Mouse (Mus musculus) heart, embryonic 15.5 days (tissue): ENCODE results near the gene Tmem132d. TPM values are rescaled to one million over a fixed set of nuclear protein-coding genes. Genes with fewer than 3 reads are reported as not detected.

ENCODE experiments used
- ATAC-seq: fragments of 200-750 bp; cut with Nextera tagmentation; replicated peaks from 2 replicates; pipeline ENCODE4 v1.8.0; 2017; ENCODE audit warnings: low read depth, moderate TSS enrichment; ENCODE audit not compliant: insufficient number of reproducible peaks, insufficient read depth, low FRiP score
- H3K27ac ChIP-seq: fragments of 300-500 bp; sonication (generic); 2 replicates; pipeline ENCODE4 v1.5.1; 2015; ENCODE audit warnings: mild to moderate bottlenecking, inconsistent platforms
- H3K27me3 ChIP-seq: fragments of 300-500 bp; sonication (generic); 2 replicates; pipeline ENCODE4 v1.6.1; 2015; ENCODE audit warnings: inconsistent platforms
- H3K36me3 ChIP-seq: fragments of 300-500 bp; sonication (generic); 2 replicates; pipeline ENCODE4 v1.6.1; 2015; ENCODE audit warnings: mild to moderate bottlenecking, inconsistent platforms
- H3K4me1 ChIP-seq: fragments of 300-500 bp; sonication (generic); replicated peaks from 2 replicates; pipeline ENCODE4 v1.6.1; 2015; ENCODE audit warnings: inconsistent platforms
- H3K4me2 ChIP-seq: fragments of 300-500 bp; sonication (generic); 2 replicates; pipeline ENCODE4 v1.6.1; 2015; ENCODE audit warnings: inconsistent platforms, mild to moderate bottlenecking, moderate library complexity
- H3K4me3 ChIP-seq: fragments of 300-500 bp; sonication (generic); 2 replicates; pipeline ENCODE4 v1.5.1; 2015; ENCODE audit warnings: mild to moderate bottlenecking, inconsistent platforms
- H3K9ac ChIP-seq: fragments of 300-500 bp; sonication (generic); 2 replicates; pipeline ENCODE4 v1.6.1; 2015; ENCODE audit warnings: mild to moderate bottlenecking, inconsistent platforms
- H3K9me3 ChIP-seq: fragments of 300-500 bp; sonication (generic); replicated peaks from 2 replicates; pipeline ENCODE4 v1.6.1; 2016; ENCODE audit warnings: inconsistent platforms
- WGBS: fragments of 180-500 bp; shearing (Covaris S2); methylation state at CpG from one replicate; pipeline ENCODE4 v1.1.7; 2015; ENCODE audit warnings: mixed read lengths; 5-methylcytosine and 5-hydroxymethylcytosine counted together
- polyA plus RNA-seq: library from polyadenylated mRNA; unstranded; fragments of >200 nt; fragmentation: Nextera tagmentation; extraction: Ambion mirVana; gene quantifications from 2 replicates; pipeline ENCODE4 v1.2.1, GENCODE M21; 2015

Gene Tmem132d
- polyA plus RNA-seq, 1 experiment from 2014 or later, result 0.09 TPM

DNA sequence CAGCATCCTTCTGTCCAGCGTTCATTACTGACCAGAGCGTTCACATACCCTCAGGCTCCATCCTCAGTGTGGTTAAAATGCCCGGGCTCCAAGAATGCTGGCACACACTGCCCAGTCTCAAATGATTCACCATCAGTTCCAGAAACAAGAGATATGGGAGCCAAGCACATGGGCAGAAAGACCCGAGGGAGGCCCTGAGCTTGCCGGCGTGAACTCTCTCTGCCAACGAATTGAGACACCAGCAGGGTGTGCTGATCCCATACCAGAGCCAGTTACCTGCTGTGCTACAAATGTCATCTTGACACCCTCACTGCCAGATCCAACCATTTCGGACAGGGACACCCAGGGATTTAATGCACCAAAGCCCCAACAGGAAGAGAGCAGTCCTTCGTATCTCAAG is 25.3 kb downstream of the Tmem132d start:
- H3K4me2 ChIP-seq, result no peak overlapping the region
- 68% methylated on average over 9 of the region's 9 CpGs for WGBS
- H3K9me3 ChIP-seq, result 0 out of 2 replicates have a peak, but pooled peaks cover 3% of the 10 kb centered on the region
- no peaks in the 10 kb centered on the region for H3K27me3 ChIP-seq
- no peak for ATAC-seq
- no peak overlapping the region for H3K9ac ChIP-seq
- no peak overlapping the region for H3K4me3 ChIP-seq
- no peaks in the 10 kb centered on the region for H3K4me1 ChIP-seq
- H3K27ac ChIP-seq, result no peak overlapping the region
- no peaks in the 10 kb centered on the region for H3K36me3 ChIP-seq

GRCm38 (mm10) chr5:128405071-128405470 is 27.8 kb downstream of the Tmem132d start:
- 87% methylated on average over 8 of the region's 8 CpGs for WGBS

GRCm38 (mm10) chr5:128404223-128404622 is 28.7 kb downstream of the Tmem132d start:
- ATAC-seq, result no peak
- WGBS, result 80% methylated on average over 3 of the region's 3 CpGs
- Histone ChIP-seq H3K27me3 (no peaks in the 10 kb centered on the region), H3K9ac (no peak overlapping the region), H3K9me3 (peaks cover 3% of the 10 kb centered on the region; the same call in 1 of the 2 replicates), H3K4me2 (no peak overlapping the region), H3K4me3 (no peak overlapping the region), H3K27ac (no peak overlapping the region), H3K36me3 (no peaks in the 10 kb centered on the region), H3K4me1 (no peaks in the 10 kb centered on the region)

More at GRCm38 (mm10) chr5:128405071-128405470, 27.8 kb downstream of the Tmem132d start:
- no peak overlapping the region for H3K9ac ChIP-seq
- ATAC-seq, result no peak
- no peaks in the 10 kb centered on the region for H3K4me1 ChIP-seq
- H3K27ac ChIP-seq, result no peak overlapping the region
- no peak overlapping the region for H3K4me3 ChIP-seq
- no peak overlapping the region for H3K4me2 ChIP-seq
- H3K36me3 ChIP-seq, result no peaks in the 10 kb centered on the region
- 0 out of 2 replicates have a peak, but pooled peaks cover 3% of the 10 kb centered on the region for H3K9me3 ChIP-seq
- no peaks in the 10 kb centered on the region for H3K27me3 ChIP-seq

DNA sequence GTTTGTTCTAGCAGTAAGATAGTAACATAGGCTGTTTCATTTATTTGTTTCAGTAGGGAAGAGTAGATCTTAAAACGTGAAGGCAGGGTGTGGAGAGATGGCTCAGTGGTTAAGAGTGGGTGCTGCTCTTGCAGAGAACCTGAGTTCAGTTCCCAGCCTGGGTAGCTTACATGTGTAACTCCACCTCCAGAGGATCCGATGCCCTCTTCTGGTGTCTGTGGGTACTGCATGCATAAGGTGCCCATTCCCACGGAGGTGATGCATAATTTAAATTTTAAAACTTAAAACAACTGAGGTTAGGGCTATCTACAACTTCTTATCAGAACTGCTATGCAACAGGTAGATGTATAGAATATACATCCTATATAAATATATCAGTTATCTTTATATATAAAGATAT is 40.5 kb downstream of the Tmem132d start:
- no peak overlapping the region for H3K9ac ChIP-seq
- WGBS, result 82% methylated on average over 3 of the region's 3 CpGs

DNA sequence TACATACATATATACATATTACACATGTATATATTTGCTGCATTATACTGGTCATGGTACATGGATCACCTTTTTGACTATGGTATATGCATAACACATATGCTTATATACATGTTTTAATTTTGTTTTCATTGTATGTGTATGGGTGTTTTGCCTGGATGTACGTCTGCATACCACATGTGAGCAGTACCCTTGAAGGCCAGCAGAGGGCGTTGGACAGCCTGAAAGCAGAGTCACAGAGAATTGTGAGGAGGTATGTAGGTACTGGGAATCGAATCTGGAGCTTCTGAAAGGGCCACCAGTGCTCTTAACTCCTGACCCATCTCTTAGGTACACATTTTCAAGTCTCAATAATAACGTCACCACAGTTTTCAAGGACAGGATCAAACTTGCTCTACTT is 43.2 kb downstream of the Tmem132d start:
- Histone ChIP-seq H3K4me3 (no peak overlapping the region), H3K9ac (no peak overlapping the region), H3K9me3 (no peaks in the 10 kb centered on the region; the same call in none of the 2 replicates), H3K4me1 (no peaks in the 10 kb centered on the region), H3K4me2 (no peak overlapping the region), H3K36me3 (no peaks in the 10 kb centered on the region), H3K27me3 (no peaks in the 10 kb centered on the region), H3K27ac (no peak overlapping the region)
- ATAC-seq, result no peak
- WGBS, result 47% methylated on average over 4 of the region's 4 CpGs

More for the DNA sequence above, 40.5 kb downstream of the Tmem132d start:
- H3K36me3 ChIP-seq, result no peaks in the 10 kb centered on the region
- H3K4me1 ChIP-seq, result no peaks in the 10 kb centered on the region
- H3K27ac ChIP-seq, result no peak overlapping the region
- H3K9me3 ChIP-seq, result no peaks in the 10 kb centered on the region; the same call in none of the 2 replicates
- no peaks in the 10 kb centered on the region for H3K27me3 ChIP-seq
- H3K4me2 ChIP-seq, result no peak overlapping the region
- ATAC-seq, result no peak
- no peak overlapping the region for H3K4me3 ChIP-seq

DNA sequence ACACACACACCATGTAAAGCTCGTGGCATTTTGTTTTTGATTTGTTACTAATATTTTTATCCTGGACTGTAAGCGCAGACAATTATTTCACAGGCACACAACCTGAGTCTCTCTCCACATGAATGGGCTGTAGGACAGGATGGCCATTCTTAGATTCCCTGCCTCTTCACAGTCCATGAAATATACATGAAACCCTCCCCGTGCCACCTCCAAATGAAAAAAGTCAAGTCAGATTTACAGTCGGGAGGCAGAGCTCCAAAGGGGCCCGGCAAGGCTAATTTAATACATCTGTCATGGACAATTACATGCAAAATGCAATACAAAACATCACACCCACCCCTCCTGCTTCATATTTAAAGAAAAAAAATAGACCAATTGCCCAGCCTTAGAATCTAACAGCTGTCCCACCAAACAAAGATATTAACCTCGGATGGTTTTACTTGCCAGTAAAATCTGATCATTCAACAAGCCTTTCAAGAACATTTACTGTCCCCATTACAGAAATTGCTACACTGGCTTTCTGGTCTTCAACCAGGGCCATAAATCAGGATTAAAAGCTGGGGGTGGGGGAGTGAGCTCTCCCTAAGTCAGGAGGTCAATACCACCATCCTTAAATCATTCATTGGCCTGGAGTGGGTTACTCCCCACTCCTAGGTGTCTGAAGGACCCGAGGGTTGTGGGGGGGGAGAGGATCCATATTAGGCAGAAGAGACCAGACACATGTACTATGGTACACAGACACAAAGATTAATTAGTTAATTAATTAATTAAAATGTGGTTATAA is 44.3 kb downstream of the Tmem132d start:
- Histone ChIP-seq H3K27me3 (no peaks in the 10 kb centered on the region), H3K9me3 (no peaks in the 10 kb centered on the region; the same call in none of the 2 replicates), H3K36me3 (no peaks in the 10 kb centered on the region), H3K27ac (no peak overlapping the region), H3K4me3 (no peak overlapping the region), H3K4me2 (no peak overlapping the region), H3K9ac (no peak overlapping the region), H3K4me1 (no peaks in the 10 kb centered on the region)
- ATAC-seq, result no peak
- WGBS, result 58% methylated on average over 7 of the region's 7 CpGs

GRCm38 (mm10) chr5:128369814-128370213 is 63.1 kb downstream of the Tmem132d start:
- no peak for ATAC-seq
- Histone ChIP-seq H3K36me3 (no peaks in the 10 kb centered on the region), H3K4me3 (no peak overlapping the region), H3K4me2 (no peak overlapping the region), H3K4me1 (no peaks in the 10 kb centered on the region), H3K27ac (no peak overlapping the region), H3K27me3 (no peaks in the 10 kb centered on the region), H3K9me3 (no peaks in the 10 kb centered on the region), H3K9ac (no peak overlapping the region)
- WGBS, result 84% methylated on average over 3 of the region's 3 CpGs

DNA sequence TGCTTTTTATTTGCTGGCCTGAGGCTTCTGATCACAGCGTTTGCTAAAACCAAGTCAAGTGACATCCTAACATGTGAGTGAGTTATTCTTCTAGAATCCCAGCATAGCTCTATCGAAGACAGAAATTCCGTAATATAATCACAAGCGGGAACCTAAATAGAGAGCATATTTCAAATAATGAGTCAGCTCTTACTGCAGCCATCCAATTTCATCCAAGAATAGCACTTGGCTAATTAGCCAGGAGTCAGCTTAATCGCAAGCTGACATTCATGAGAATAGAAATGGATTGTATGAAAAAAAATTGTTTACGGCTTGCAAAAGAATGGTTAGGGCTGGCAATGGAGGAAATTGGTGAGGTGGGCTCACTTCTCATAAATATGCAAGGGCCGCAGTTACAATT is 63.8 kb downstream of the Tmem132d start:
- no peak overlapping the region for H3K4me3 ChIP-seq
- ATAC-seq, result no peak
- H3K4me2 ChIP-seq, result no peak overlapping the region
- H3K9me3 ChIP-seq, result no peaks in the 10 kb centered on the region
- H3K36me3 ChIP-seq, result no peaks in the 10 kb centered on the region
- H3K27ac ChIP-seq, result no peak overlapping the region
- WGBS, result 91% methylated on average over 7 of the region's 7 CpGs
- H3K9ac ChIP-seq, result no peak overlapping the region
- no peaks in the 10 kb centered on the region for H3K27me3 ChIP-seq
- H3K4me1 ChIP-seq, result no peaks in the 10 kb centered on the region

- Histone ChIP-seq H3K9ac (no peak overlapping the region), H3K36me3 (no peaks in the 10 kb centered on the region), H3K9me3 (no peaks in the 10 kb centered on the region), H3K27ac (no peak overlapping the region), H3K4me1 (no peaks in the 10 kb centered on the region), H3K4me2 (no peak overlapping the region), H3K4me3 (no peak overlapping the region), H3K27me3 (no peaks in the 10 kb centered on the region)
- WGBS, result 83% methylated on average over 3 of the region's 3 CpGs
- no peak for ATAC-seq
Measured at GRCm38 (mm10) chr5:128365261-128365985, 67.5 kb downstream of the Tmem132d start.

DNA sequence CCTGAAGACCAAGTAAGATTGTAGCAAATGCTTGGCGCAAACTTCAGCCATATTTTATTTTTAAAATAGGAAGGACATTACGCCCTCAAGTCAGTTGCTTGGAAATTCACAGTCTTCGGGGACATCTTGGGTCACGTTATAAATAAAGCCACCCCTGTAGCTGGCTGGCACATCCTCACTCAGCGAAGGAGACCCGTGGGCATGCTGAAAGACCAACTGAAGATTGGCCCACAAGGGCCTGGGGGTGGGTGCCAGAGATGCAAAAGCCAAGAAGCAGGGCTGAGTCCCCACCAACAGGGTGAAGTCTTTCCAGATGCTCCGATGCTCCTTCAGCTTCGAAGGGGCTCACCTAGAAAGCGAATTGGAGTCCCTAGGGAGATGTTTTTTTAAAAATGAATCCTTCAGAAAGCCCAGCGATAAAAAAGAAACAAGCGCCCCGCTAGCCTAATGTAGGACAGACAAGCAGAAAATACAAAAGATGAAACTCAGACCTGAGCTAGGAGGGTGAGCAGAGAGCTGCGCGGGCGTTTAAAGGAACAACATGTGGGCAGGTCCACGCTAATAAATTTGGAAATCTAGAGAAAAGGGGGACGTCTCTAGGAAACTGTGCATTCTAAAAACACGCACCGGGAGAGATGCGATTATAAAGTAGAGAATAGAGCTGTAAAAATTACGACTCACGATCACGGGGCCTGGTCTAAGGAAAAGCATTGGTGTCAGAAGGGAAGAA is 71.8 kb downstream of the Tmem132d start:
- 65% methylated on average over 23 of the region's 23 CpGs for WGBS
- H3K36me3 ChIP-seq, result no peaks in the 10 kb centered on the region
- no peaks in the 10 kb centered on the region for H3K9me3 ChIP-seq
- ATAC-seq, result no peak
- no peaks in the 10 kb centered on the region for H3K27me3 ChIP-seq
- H3K4me2 ChIP-seq, result no peak overlapping the region
- no peak overlapping the region for H3K9ac ChIP-seq
- no peak overlapping the region for H3K27ac ChIP-seq
- H3K4me1 ChIP-seq, result no peaks in the 10 kb centered on the region
- no peak overlapping the region for H3K4me3 ChIP-seq

GRCm38 (mm10) chr5:128348835-128349234 is 84.0 kb downstream of the Tmem132d start:
- Histone ChIP-seq H3K9me3 (no peaks in the 10 kb centered on the region), H3K4me2 (no peak overlapping the region), H3K9ac (no peak overlapping the region), H3K4me1 (no peaks in the 10 kb centered on the region), H3K36me3 (no peaks in the 10 kb centered on the region), H3K27me3 (no peaks in the 10 kb centered on the region), H3K27ac (no peak overlapping the region), H3K4me3 (no peak overlapping the region)
- no peak for ATAC-seq
- 43% methylated on average over 2 of the region's 2 CpGs for WGBS
